In genomic region chr14:31482417-31482816, GRCm38 (mm10) we compare ENCODE assay signal across 27 mouse cellular contexts. TPM values are rescaled to one million over a fixed set of nuclear protein-coding genes. Genes with fewer than 3 reads are reported as not detected.
DNase-seq lines count a peak whose midpoint lies in the region; ATAC-seq and TF ChIP-seq lines count a peak whose summit lies in the region.
"Had no signal": no experiment of that assay in that cellular context is flagged by ENCODE, and none has a peak within 500 bp of the region (broad histone marks: within the 10 kb centered on the region; RNA-seq: fewer than 3 reads in every experiment).

No protein-coding gene starts in this region.

- WGBS in stomach, embryonic 16.5 days: 84% methylated on average over 5 of the region's 5 CpGs
- 85% methylated on average over 5 of the region's 5 CpGs for WGBS in stomach, postnatal 0 days
- 83% methylated on average over 5 of the region's 5 CpGs for WGBS in intestine, postnatal 0 days

- H3K36me3 ChIP-seq in stomach, embryonic 16.5 days (ENCODE audit: control insufficient read depth, insufficient read depth, low read length): peaks cover 35% of the 10 kb centered on the region
- peaks cover 42% of the 10 kb centered on the region for H3K36me3 ChIP-seq in stomach, postnatal 0 days (ENCODE audit: control insufficient read depth, insufficient read depth, low read length)
- H3K36me3 ChIP-seq in intestine, postnatal 0 days (ENCODE audit: control insufficient read depth, insufficient read depth): peaks cover 74% of the 10 kb centered on the region

- H3K4me2 ChIP-seq in stomach, embryonic 16.5 days (ENCODE audit: low read depth, low read length): no peak overlapping the region
- H3K4me2 ChIP-seq in stomach, postnatal 0 days (replicated peaks; ENCODE audit: low read depth): no peak overlapping the region
- no peak overlapping the region for H3K4me2 ChIP-seq in intestine, postnatal 0 days (replicated peaks; ENCODE audit: low read depth)
- H3K4me2 ChIP-seq: embryonic facial prominence, embryonic 13.5 days; forebrain, embryonic 12.5 days; forebrain, embryonic 15.5 days; heart, embryonic 11.5 days; hindbrain, embryonic 13.5 days had no signal

- no peak for TF ChIP-seq EP300 in stomach, postnatal 0 days (optimal IDR thresholded peaks at IDR 0.05)

- TF ChIP-seq CTCF in stomach, postnatal 0 days (IDR thresholded peaks at IDR 0.05; ENCODE audit: low read depth): no peak
- no peak for TF ChIP-seq CTCF in intestine, postnatal 0 days (IDR thresholded peaks at IDR 0.05; ENCODE audit: low read depth)

- no peak for DNase-seq in stomach, postnatal 0 days (ENCODE audit: low spot score)
- no peak for DNase-seq in thymus, postnatal 36 days
- no peak for DNase-seq in adrenal gland, postnatal 4 days (ENCODE audit: low spot score in 2 of 2)
- no peak for DNase-seq in left cerebral cortex, postnatal 4 days
- DNase-seq: adrenal gland, adult 8-10 months; adrenal gland, postnatal 36 days; cerebellum, adult 11-12 months; cerebellum, adult 8-10 months; cerebellum, postnatal 10 days; cerebellum, postnatal 36 days; embryo, embryonic 11 days; gastrocnemius, postnatal 25 days; heart, postnatal 36 days had no signal

- H3K4me1 ChIP-seq in stomach, embryonic 16.5 days (ENCODE audit: control insufficient read depth, insufficient read depth, low read length): no peaks in the 10 kb centered on the region
- no peaks in the 10 kb centered on the region for H3K4me1 ChIP-seq in stomach, postnatal 0 days (replicated peaks; ENCODE audit: control insufficient read depth, insufficient read depth)
- no peaks in the 10 kb centered on the region for H3K4me1 ChIP-seq in intestine, postnatal 0 days (replicated peaks; ENCODE audit: control insufficient read depth, insufficient read depth, low read length)
- H3K4me1 ChIP-seq: embryonic facial prominence, embryonic 10.5 days; embryonic facial prominence, embryonic 13.5 days; forebrain, embryonic 12.5 days; forebrain, embryonic 15.5 days; hindbrain, embryonic 10.5 days; hindbrain, embryonic 13.5 days had no signal

- H3K4me3 ChIP-seq in stomach, embryonic 16.5 days (replicated peaks; ENCODE audit: low read length): no peak overlapping the region
- no peak overlapping the region for H3K4me3 ChIP-seq in stomach, postnatal 0 days (ENCODE audit: low read depth, low read length)
- no peak overlapping the region for H3K4me3 ChIP-seq in intestine, postnatal 0 days (ENCODE audit: low read depth, low read length)
- H3K4me3 ChIP-seq: embryonic facial prominence, embryonic 10.5 days; embryonic facial prominence, embryonic 13.5 days; erythroblast, embryonic 14.5 days; forebrain, embryonic 12.5 days; forebrain, embryonic 15.5 days; hindbrain, embryonic 10.5 days; hindbrain, embryonic 13.5 days had no signal

- intact Hi-C loops in left cerebral cortex, postnatal 4 days (cut with DNase I): no loop called here

- H3K27ac ChIP-seq in stomach, embryonic 16.5 days (ENCODE audit: low read length): no peak overlapping the region
- no peak overlapping the region for H3K27ac ChIP-seq in stomach, postnatal 0 days (replicated peaks)
- H3K27ac ChIP-seq in intestine, postnatal 0 days (ENCODE audit: low read depth, low read length): peak overlapping the region; percentile 54
- H3K27ac ChIP-seq: embryonic facial prominence, embryonic 10.5 days; embryonic facial prominence, embryonic 13.5 days; forebrain, embryonic 12.5 days; forebrain, embryonic 15.5 days; hindbrain, embryonic 10.5 days; hindbrain, embryonic 13.5 days had no signal

- H3K9ac ChIP-seq in stomach, embryonic 16.5 days (ENCODE audit: low read length): no peak overlapping the region
- H3K9ac ChIP-seq in stomach, postnatal 0 days (ENCODE audit: low read length): no peak overlapping the region
- no peak overlapping the region for H3K9ac ChIP-seq in intestine, postnatal 0 days (ENCODE audit: low read depth, low read length)
- H3K9ac ChIP-seq: embryonic facial prominence, embryonic 13.5 days; forebrain, embryonic 12.5 days; forebrain, embryonic 15.5 days; hindbrain, embryonic 13.5 days had no signal

- H3K9me3 ChIP-seq in stomach, embryonic 16.5 days (replicated peaks; ENCODE audit: control insufficient read depth, low read length): no peaks in the 10 kb centered on the region
- no peaks in the 10 kb centered on the region for H3K9me3 ChIP-seq in stomach, postnatal 0 days (ENCODE audit: control insufficient read depth, low read length)
- H3K9me3 ChIP-seq in intestine, postnatal 0 days (ENCODE audit: control insufficient read depth): no peaks in the 10 kb centered on the region
- H3K9me3 ChIP-seq: embryonic facial prominence, embryonic 10.5 days; embryonic facial prominence, embryonic 13.5 days; forebrain, embryonic 12.5 days; forebrain, embryonic 15.5 days; hindbrain, embryonic 10.5 days; hindbrain, embryonic 13.5 days had no signal

- no peaks in the 10 kb centered on the region for H3K27me3 ChIP-seq in stomach, embryonic 16.5 days (ENCODE audit: control insufficient read depth, insufficient read depth, low read length)
- H3K27me3 ChIP-seq in stomach, postnatal 0 days (ENCODE audit: control insufficient read depth, insufficient read depth, low read length): no peaks in the 10 kb centered on the region
- no peaks in the 10 kb centered on the region for H3K27me3 ChIP-seq in intestine, postnatal 0 days (replicated peaks; ENCODE audit: control insufficient read depth, insufficient read depth, low read length)
- H3K27me3 ChIP-seq: embryonic facial prominence, embryonic 13.5 days; forebrain, embryonic 12.5 days; forebrain, embryonic 15.5 days; hindbrain, embryonic 13.5 days had no signal

- ATAC-seq in stomach, embryonic 16.5 days (ENCODE audit: insufficient read depth, low FRiP score): peak; percentile 47; the same call in 1 of the 2 replicates
- no peak for ATAC-seq in stomach, postnatal 0 days (ENCODE audit: low FRiP score, low TSS enrichment)
- peak; percentile 58 for ATAC-seq in granulocyte monocyte progenitor cell, adult 5-6 weeks (replicated peaks; ENCODE audit: poor library complexity, severe bottlenecking)
- peak; percentile 87 for ATAC-seq in intestine, postnatal 0 days
- ATAC-seq: activated CD4-positive, CD25-positive, alpha-beta regulatory T cell, adult 4 months; CD4-positive, CD25-positive, alpha-beta regulatory T cell, adult 4 months; forebrain, embryonic 15.5 days; hindbrain, embryonic 16.5 days had no signal

RNA-seq across cellular contexts. Expression of gene Eaf1, which starts 11.8 kb away (rescaled TPM):
- 21.2 and 24.7 TPM in 2 replicates for polyA plus RNA-seq in stomach, embryonic 16.5 days (2015; fragmentation: Nextera tagmentation; extraction: Ambion mirVana)
- 10.5 and 11.9 TPM in 2 replicates for polyA plus RNA-seq in stomach, postnatal 0 days (2015; fragmentation: Nextera tagmentation; extraction: Ambion mirVana)
- total RNA-seq in granulocyte monocyte progenitor cell, adult 5-6 weeks (2014; fragmentation: Nextera tagmentation): 26.3 and 35.0 TPM in 2 replicates
- 26.5 and 31.4 TPM in 2 replicates for total RNA-seq in granulocyte monocyte progenitor cell, adult 5-6 weeks (2017)
- polyA plus RNA-seq in intestine, postnatal 0 days (2015; fragmentation: Nextera tagmentation; extraction: Ambion mirVana): 10.8 and 11.8 TPM in 2 replicates
- 10 to 100 TPM; 34.9 to 40.3 TPM for total RNA-seq in adrenal gland, postnatal 4 days (2021)
- 10 to 100 TPM; 14.5 to 15.5 TPM for total RNA-seq in left cerebral cortex, postnatal 4 days (2021)

RNA-seq across cellular contexts. Expression of gene Mettl6, which starts 12.4 kb away (rescaled TPM):
- polyA plus RNA-seq in stomach, embryonic 16.5 days (2015; fragmentation: Nextera tagmentation; extraction: Ambion mirVana): 44.4 and 50.4 TPM in 2 replicates
- 29.4 and 31.9 TPM in 2 replicates for polyA plus RNA-seq in stomach, postnatal 0 days (2015; fragmentation: Nextera tagmentation; extraction: Ambion mirVana)
- 62.4 and 64.9 TPM in 2 replicates for total RNA-seq in granulocyte monocyte progenitor cell, adult 5-6 weeks (2014; fragmentation: Nextera tagmentation)
- total RNA-seq in granulocyte monocyte progenitor cell, adult 5-6 weeks (2017): 110 and 131 TPM in 2 replicates
- polyA plus RNA-seq in intestine, postnatal 0 days (2015; fragmentation: Nextera tagmentation; extraction: Ambion mirVana): 28.2 and 28.6 TPM in 2 replicates
- 10 to 100 TPM; 36.3 to 40.2 TPM for total RNA-seq in adrenal gland, postnatal 4 days (2021)
- 10 to 100 TPM; 31.8 to 33.9 TPM for total RNA-seq in left cerebral cortex, postnatal 4 days (2021)

RNA-seq across cellular contexts. Expression of gene Sh3bp5, which starts 46.5 kb away (rescaled TPM):
- 19.5 and 20.0 TPM in 2 replicates for polyA plus RNA-seq in stomach, embryonic 16.5 days (2015; fragmentation: Nextera tagmentation; extraction: Ambion mirVana)
- polyA plus RNA-seq in stomach, postnatal 0 days (2015; fragmentation: Nextera tagmentation; extraction: Ambion mirVana): 9.9 and 10.9 TPM in 2 replicates
- 5.0 and 6.3 TPM in 2 replicates for total RNA-seq in granulocyte monocyte progenitor cell, adult 5-6 weeks (2014; fragmentation: Nextera tagmentation)
- total RNA-seq in granulocyte monocyte progenitor cell, adult 5-6 weeks (2017): 2.7 and 2.8 TPM in 2 replicates
- 12.0 and 12.4 TPM in 2 replicates for polyA plus RNA-seq in intestine, postnatal 0 days (2015; fragmentation: Nextera tagmentation; extraction: Ambion mirVana)
- total RNA-seq in adrenal gland, postnatal 4 days (2021): 100 to 1,000 TPM; 136 to 140 TPM
- total RNA-seq in left cerebral cortex, postnatal 4 days (2021): 100 to 1,000 TPM; 140 to 147 TPM

Comparison
In these comparisons a context has a peak if more than half of its experiments do, and no peak if none do; other contexts are left out.
1. RNA of gene Sh3bp5, which starts 46.5 kb away (total RNA-seq): 140 to 147 TPM in left cerebral cortex, postnatal 4 days and 136 to 140 TPM in adrenal gland, postnatal 4 days; 2.7 to 6.3 TPM in granulocyte monocyte progenitor cell, adult 5-6 weeks; every median in the first group is over 10 times any median in the second.